Mouse (Mus musculus) MEL (cell line): ENCODE data around the gene Isl1. TPM values are rescaled to one million over a fixed set of nuclear protein-coding genes. Genes with fewer than 3 reads are reported as not detected.

Source experiments
- DNase-seq: peaks from one replicate; pipeline ENCODE4 v3.0.0; 2011; ENCODE audit warnings: low read depth, low spot score
- H3K27ac ChIP-seq: 2 replicates; pipeline ENCODE4 v1.5.1; 2012; ENCODE audit warnings: low read depth, mild to moderate bottlenecking, control low read depth, low read length, moderate library complexity; ENCODE audit not compliant: control insufficient read depth
- H3K27me3 ChIP-seq, 2 experiments: fragments of 150-350 bp in 1 of 2; sonication (generic) in 1 of 2; 2 replicates each; pipeline ENCODE4 v1.6.1; 2012; ENCODE audit warnings: low read length in 2 of 2, mild to moderate bottlenecking in 2 of 2, improper control_type of control experiment in 1 of 2, moderate library complexity in 1 of 2; ENCODE audit not compliant: insufficient read depth in 2 of 2, control insufficient read depth in 1 of 2
- H3K36me3 ChIP-seq, 2 experiments: 2 replicates each; pipeline ENCODE4 v1.6.1; 2012 to 2014; ENCODE audit warnings: low read length in 2 of 2, improper control_type of control experiment in 1 of 2, inconsistent platforms in 1 of 2, mild to moderate bottlenecking in 1 of 2; ENCODE audit not compliant: insufficient read depth in 2 of 2, control insufficient read depth in 1 of 2
- H3K4me1 ChIP-seq, 2 experiments: fragments of 150-350 bp in 1 of 2; sonication (generic) in 1 of 2; 2 replicates each; pipeline ENCODE4 v1.6.1; 2012; ENCODE audit warnings: low read length in 2 of 2, improper control_type of control experiment in 1 of 2, mild to moderate bottlenecking in 1 of 2; ENCODE audit not compliant: insufficient read depth in 2 of 2, control insufficient read depth in 1 of 2
- H3K4me3 ChIP-seq, 2 experiments: fragments of 150-350 bp in 1 of 2; sonication (generic) in 1 of 2; 2 replicates each; pipeline ENCODE4 v1.5.1; 2012; ENCODE audit warnings: low read depth in 2 of 2, low read length in 2 of 2, mild to moderate bottlenecking in 2 of 2, moderate library complexity in 2 of 2, control low read depth in 1 of 2, improper control_type of control experiment in 1 of 2; ENCODE audit not compliant: control insufficient read depth in 1 of 2, insufficient read depth in 1 of 2
- H3K79me2 ChIP-seq: 2 replicates; pipeline ENCODE4 v1.6.1; 2012; ENCODE audit warnings: mild to moderate bottlenecking, low read length, moderate library complexity; ENCODE audit not compliant: control insufficient read depth, poor library complexity, insufficient read depth
- H3K9ac ChIP-seq: 2 replicates; pipeline ENCODE4 v1.6.1; 2012; ENCODE audit warnings: low read depth, mild to moderate bottlenecking, control low read depth, low read length, moderate library complexity; ENCODE audit not compliant: control insufficient read depth, poor library complexity, severe bottlenecking
- H3K9me3 ChIP-seq: fragments of 150-350 bp; sonication (generic); replicated peaks from 2 replicates; pipeline ENCODE4 v1.6.1; 2012; ENCODE audit warnings: mild to moderate bottlenecking, low read length, improper control_type of control experiment, moderate library complexity; ENCODE audit not compliant: insufficient read depth
- BHLHE40 ChIP-seq: IDR thresholded peaks from 2 replicates; pipeline ENCODE4 v1.6.1; 2012; ENCODE audit warnings: low read depth, mild to moderate bottlenecking, inconsistent platforms, low read length, improper control_type of control experiment, borderline replicate concordance
- ELF1 ChIP-seq: IDR thresholded peaks from 2 replicates; pipeline ENCODE4 v1.6.1; 2014; ENCODE audit warnings: low read depth, mild to moderate bottlenecking, inconsistent platforms, low read length, improper control_type of control experiment, moderate library complexity
- GATA1 ChIP-seq: IDR thresholded peaks from 2 replicates; pipeline ENCODE4 v1.6.1; 2011; ENCODE audit warnings: low read depth, low read length, improper control_type of control experiment
- HCFC1 ChIP-seq: IDR thresholded peaks from 2 replicates; pipeline ENCODE4 v1.6.1; 2012; ENCODE audit warnings: low read depth, mild to moderate bottlenecking, inconsistent platforms, low read length, improper control_type of control experiment, moderate library complexity
- JUND ChIP-seq: IDR thresholded peaks from 2 replicates; pipeline ENCODE4 v1.6.1; 2011; ENCODE audit warnings: low read depth, mild to moderate bottlenecking, improper control_type of control experiment, low read length
- MAFK ChIP-seq: IDR thresholded peaks from 2 replicates; pipeline ENCODE4 v1.6.1; 2011; ENCODE audit warnings: low read depth, mild to moderate bottlenecking, low read length, improper control_type of control experiment, borderline replicate concordance
- MAZ ChIP-seq: IDR thresholded peaks from 2 replicates; pipeline ENCODE4 v1.6.1; 2012; ENCODE audit warnings: low read depth, mild to moderate bottlenecking, inconsistent platforms, low read length, improper control_type of control experiment
- MYB ChIP-seq: IDR thresholded peaks from 2 replicates; pipeline ENCODE4 v1.6.1; 2011; ENCODE audit warnings: mild to moderate bottlenecking, low read depth, low read length, improper control_type of control experiment
- POLR2A ChIP-seq, 2 experiments: IDR thresholded peaks; 2 replicates each; pipeline ENCODE4 v1.6.1; 2011 to 2012; ENCODE audit warnings: low read length in 2 of 2, mild to moderate bottlenecking in 2 of 2, control low read depth in 1 of 2, improper control_type of control experiment in 1 of 2, low read depth in 1 of 2, moderate library complexity in 1 of 2; ENCODE audit not compliant: control insufficient read depth in 1 of 2, insufficient read depth in 1 of 2, poor library complexity in 1 of 2
- POLR2AphosphoS5 ChIP-seq: IDR thresholded peaks from 2 replicates; pipeline ENCODE4 v1.6.1; 2012; ENCODE audit warnings: low read depth, borderline replicate concordance, mild to moderate bottlenecking, inconsistent platforms, low read length, moderate library complexity, mixed read lengths
- RAD21 ChIP-seq: IDR thresholded peaks from 2 replicates; pipeline ENCODE4 v1.6.1; 2011; ENCODE audit warnings: mild to moderate bottlenecking, low read depth, low read length, improper control_type of control experiment
- TAL1 ChIP-seq: IDR thresholded peaks from 2 replicates; pipeline ENCODE4 v1.6.1; 2012; ENCODE audit warnings: mild to moderate bottlenecking, inconsistent platforms, low read length, moderate library complexity, mixed read lengths
- TCF12 ChIP-seq: IDR thresholded peaks from 2 replicates; pipeline ENCODE4 v1.6.1; 2014; ENCODE audit warnings: low read depth, mild to moderate bottlenecking, inconsistent platforms, low read length, improper control_type of control experiment, moderate library complexity
- USF2 ChIP-seq, 2 experiments: IDR thresholded peaks; 2 replicates each; pipeline ENCODE4 v1.6.1; 2011 to 2012; ENCODE audit warnings: improper control_type of control experiment in 2 of 2, low read length in 2 of 2, borderline replicate concordance in 1 of 2, inconsistent platforms in 1 of 2, low read depth in 1 of 2, mild to moderate bottlenecking in 1 of 2; ENCODE audit not compliant: insufficient read depth in 1 of 2
- ZKSCAN1 ChIP-seq: IDR thresholded peaks from 2 replicates; pipeline ENCODE4 v1.6.1; 2012; ENCODE audit warnings: low read depth, mild to moderate bottlenecking, inconsistent platforms, low read length, improper control_type of control experiment, moderate library complexity
- polyA plus RNA-seq, 2 experiments: library from polyadenylated mRNA; stranded (reverse) in 1 of 2; unstranded in 1 of 2; fragments of >175 nt in 1 of 2; fragments of >200 nt in 1 of 2; gene quantifications; 2 replicates each; pipeline versions ENCODE4 v1.2.1 to v1.2.4; 2012; ENCODE audit warnings: low replicate concordance in 2 of 2, low read depth in 1 of 2; ENCODE audit not compliant: insufficient read length in 2 of 2, insufficient read depth in 1 of 2, missing spikeins in 1 of 2
- total RNA-seq: library from RNA; depleted of rRNA; stranded (reverse); fragments of 300-350 nt; gene quantifications from 2 replicates; pipeline ENCODE4 v1.2.3, GENCODE M21; 2012

The Isl1 gene
- total and polyA plus RNA-seq, 3 experiments = 0.14 to 0.31 TPM; not detected in 1

DNA sequence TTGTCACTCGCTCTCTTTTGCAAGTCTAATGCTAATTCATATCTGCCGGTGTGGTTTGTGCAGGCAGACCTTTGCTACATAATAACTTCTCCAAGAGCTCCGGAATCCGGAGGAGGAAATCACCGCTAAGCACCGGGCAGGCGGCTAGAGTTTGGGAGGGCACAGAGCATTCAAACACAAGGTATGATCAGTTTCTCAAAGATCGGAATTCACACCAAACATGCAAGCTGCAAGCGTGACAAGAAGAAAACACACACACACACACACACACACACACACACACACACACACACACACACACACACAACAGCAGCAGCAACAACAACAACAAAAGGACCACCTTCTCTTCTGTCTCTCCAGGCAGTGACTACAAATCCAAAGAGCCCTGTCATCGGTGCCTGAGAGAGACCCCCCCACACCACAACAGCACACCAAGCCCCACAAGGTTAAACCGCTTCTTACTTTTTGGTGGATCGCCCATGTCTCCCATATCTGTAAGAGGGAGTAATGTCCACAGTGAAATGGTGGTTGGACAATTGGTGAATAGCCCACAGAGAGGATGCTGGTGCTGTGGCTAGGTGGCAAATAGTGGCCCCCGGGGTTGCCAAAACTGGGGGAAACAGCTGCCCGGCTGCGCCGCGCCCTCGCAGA, 431 bp downstream of the Isl1 start:
- DNase-seq = no peak
- TF ChIP-seq GATA1 = no peak
- TF ChIP-seq TAL1 = no peak
- no peak for TF ChIP-seq TCF12
- TF ChIP-seq JUND = no peak
- no peak for TF ChIP-seq RAD21
- no peak for TF ChIP-seq MAZ
- no peak for TF ChIP-seq MAFK
- TF ChIP-seq ZKSCAN1 = no peak
- TF ChIP-seq USF2 (IDR thresholded peaks at IDR 0.05; ENCODE audit: borderline replicate concordance in 1 of 2, insufficient read depth in 1 of 2, low read depth in 1 of 2, low read length in 2 of 2) = no peak
- no peak for TF ChIP-seq HCFC1
- Histone ChIP-seq H3K36me3 (no peaks in the 10 kb centered on the region), H3K4me3 (no peak overlapping the region), H3K27ac (no peak overlapping the region), H3K4me1 (no peaks in the 10 kb centered on the region), H3K79me2 (no peaks in the 10 kb centered on the region), H3K9me3 (no peaks in the 10 kb centered on the region), H3K9ac (no peak overlapping the region), H3K27me3 (no peaks in the 10 kb centered on the region)

DNA sequence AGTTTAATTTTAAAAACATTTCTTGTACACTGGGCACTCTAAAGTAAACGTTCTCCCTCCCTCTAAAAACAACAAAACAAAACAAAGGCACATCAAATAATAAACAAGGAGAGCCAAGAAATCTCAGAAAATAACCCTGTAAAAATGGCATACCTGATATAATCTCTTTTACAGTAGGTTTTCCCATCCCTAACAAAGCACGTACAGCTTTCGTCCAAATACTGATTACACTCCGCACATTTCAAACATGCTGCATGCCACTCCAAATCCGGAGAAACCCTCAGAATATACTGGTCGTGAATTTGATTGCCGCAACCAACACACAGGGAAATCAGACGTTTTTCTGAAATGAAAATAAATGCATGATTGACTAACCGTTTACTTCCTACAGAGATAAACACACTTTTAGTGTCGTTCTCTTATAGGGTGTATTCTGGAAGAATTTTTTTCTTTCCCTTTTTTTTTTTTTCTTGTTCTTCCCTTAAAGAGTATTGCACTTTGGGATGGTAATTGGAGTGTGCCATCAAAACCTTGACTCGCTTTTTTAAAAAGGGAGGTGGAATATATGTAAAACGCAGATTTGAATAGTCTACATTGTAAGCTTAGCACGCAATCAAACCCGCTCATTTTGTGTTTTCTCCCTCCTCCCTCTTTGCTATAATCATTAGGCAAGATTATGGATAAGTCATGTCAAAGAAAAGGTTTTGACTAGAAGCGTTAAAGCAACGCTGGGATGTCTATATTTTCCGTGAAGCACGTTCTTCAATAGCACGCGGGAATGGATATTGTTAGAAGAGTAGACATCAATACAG, 1.2 kb downstream of the Isl1 start:
- TF ChIP-seq BHLHE40 = no peak
- DNase-seq = no peak
- H3K9ac ChIP-seq = no peak overlapping the region
- no peaks in the 10 kb centered on the region for H3K36me3 ChIP-seq
- no peaks in the 10 kb centered on the region for H3K9me3 ChIP-seq
- no peak overlapping the region for H3K4me3 ChIP-seq
- no peak overlapping the region for H3K27ac ChIP-seq
- no peaks in the 10 kb centered on the region for H3K27me3 ChIP-seq
- H3K4me1 ChIP-seq = no peaks in the 10 kb centered on the region
- H3K79me2 ChIP-seq = no peaks in the 10 kb centered on the region

DNA sequence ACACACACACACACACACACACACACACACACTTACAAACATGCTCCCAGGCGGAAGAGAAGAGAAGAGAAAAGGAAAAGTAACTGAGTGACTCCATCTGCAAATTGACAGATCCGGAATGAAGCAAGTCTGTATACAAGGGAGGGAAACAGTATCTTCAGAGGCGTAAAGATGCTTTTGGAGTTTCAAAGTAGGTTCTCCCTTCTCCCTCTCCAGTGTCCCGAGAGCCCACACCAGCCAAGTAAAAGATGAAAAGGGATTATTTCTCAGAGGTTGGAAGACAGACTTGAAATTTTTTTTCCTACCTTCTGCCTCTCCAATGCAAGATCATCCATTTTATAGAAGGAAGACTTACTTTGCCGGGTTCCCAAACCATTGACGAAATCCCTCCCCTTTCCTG, 2.9 kb downstream of the Isl1 start:
- TF ChIP-seq ELF1 (no peak), GATA1 (no peak), POLR2AphosphoS5 (no peak), MYB (no peak), POLR2A (IDR thresholded peaks at IDR 0.05; ENCODE audit: control insufficient read depth in 1 of 2, insufficient read depth in 1 of 2, low read depth in 1 of 2, low read length in 2 of 2, poor library complexity in 1 of 2) (no peak)
- TF ChIP-seq, all 39 proteins: peak for 0
- no peaks in the 10 kb centered on the region for H3K36me3 ChIP-seq
- no peaks in the 10 kb centered on the region for H3K79me2 ChIP-seq
- no peaks in the 10 kb centered on the region for H3K4me1 ChIP-seq
- no peak overlapping the region for H3K4me3 ChIP-seq
- H3K9ac ChIP-seq = no peak overlapping the region
- no peak for DNase-seq
- H3K9me3 ChIP-seq = no peaks in the 10 kb centered on the region
- no peak overlapping the region for H3K27ac ChIP-seq
- H3K27me3 ChIP-seq = no peaks in the 10 kb centered on the region
